Mouse (Mus musculus) liver, embryonic 13.5 days (tissue): ENCODE results near the gene Zscan12. TPM values are rescaled to one million over a fixed set of nuclear protein-coding genes. Genes with fewer than 3 reads are reported as not detected.

Experiments
- microRNA-seq: library from miRNA; unstranded; fragments of <30 nt; microRNA quantifications from one replicate; pipeline ENCODE4, GENCODE M21; 2016
- polyA plus RNA-seq: library from polyadenylated mRNA; unstranded; fragments of >200 nt; fragmentation: Nextera tagmentation; extraction: Ambion mirVana; gene quantifications from 2 replicates; pipeline ENCODE4 v1.2.1, GENCODE M21; 2015

Zscan12 gene
- polyA plus RNA-seq, 1 experiment from 2014 or later = 4.4 TPM

Small RNA genes within 50 kb of the gene (microRNA-seq; reads per million reads assigned to microRNA genes)
- not detected for gene Mir6942

Other genes starting within 250 kb of the Zscan12 start
- not detected in 2 replicates for gene Olfr263, start 233.2 kb upstream of the Zscan12 start, polyA plus RNA-seq
- not detected in 2 replicates for gene Olfr1368, start 217.0 kb upstream of the Zscan12 start, polyA plus RNA-seq
- 81.4 and 82.3 TPM in 2 replicates for gene Trim27, start 183.4 kb upstream of the Zscan12 start, polyA plus RNA-seq
- gene Gpx5, start 70.1 kb upstream of the Zscan12 start, polyA plus RNA-seq = not detected in 2 replicates
- not detected in 2 replicates for gene Gpx6, start 50.7 kb upstream of the Zscan12 start, polyA plus RNA-seq
- gene Olfr1367, start 15.9 kb upstream of the Zscan12 start, polyA plus RNA-seq = not detected in 2 replicates
- 30.1 and 33.6 TPM in 2 replicates for gene Zkscan3, start 39.9 kb downstream of the Zscan12 start, polyA plus RNA-seq
- 1.6 and 1.7 TPM in 2 replicates for gene Pgbd1, start 78.2 kb downstream of the Zscan12 start, polyA plus RNA-seq
- gene Zscan26, start 90.9 kb downstream of the Zscan12 start, polyA plus RNA-seq = 7.0 and 7.6 TPM in 2 replicates
- 0.86 and 0.92 TPM in 2 replicates for gene Nkapl, start 105.7 kb downstream of the Zscan12 start, polyA plus RNA-seq
- 0.33 and 0.38 TPM in 2 replicates for gene Zkscan4, start 116.1 kb downstream of the Zscan12 start, polyA plus RNA-seq
- not detected in 2 replicates for gene Gm10065, start 116.6 kb downstream of the Zscan12 start, polyA plus RNA-seq
- gene AK157302, start 132.4 kb downstream of the Zscan12 start, polyA plus RNA-seq = 0.65 and 0.77 TPM in 2 replicates
- gene Gm11273, start 138.6 kb downstream of the Zscan12 start, polyA plus RNA-seq = 6.6 and 7.4 TPM in 2 replicates
- 1.1 and 1.2 TPM in 2 replicates for gene Zkscan8, start 168.3 kb downstream of the Zscan12 start, polyA plus RNA-seq
- not detected in 2 replicates for gene Olfr1366, start 180.0 kb downstream of the Zscan12 start, polyA plus RNA-seq
- gene Olfr1535, start 197.1 kb downstream of the Zscan12 start, polyA plus RNA-seq = not detected in 2 replicates
- gene Olfr1364, start 218.9 kb downstream of the Zscan12 start, polyA plus RNA-seq = not detected in 2 replicates